Mouse (Mus musculus): ENCODE data around the gene Rita1. TPM values are rescaled to one million over a fixed set of nuclear protein-coding genes. Genes with fewer than 3 reads are reported as not detected.
A peak's percentile ranks its signal among the peaks of the same experiment; 100 is the strongest.

Rita1 gene
- polyA plus RNA-seq, 1 experiment from 2014 or later, result 26.2 TPM

DNA sequence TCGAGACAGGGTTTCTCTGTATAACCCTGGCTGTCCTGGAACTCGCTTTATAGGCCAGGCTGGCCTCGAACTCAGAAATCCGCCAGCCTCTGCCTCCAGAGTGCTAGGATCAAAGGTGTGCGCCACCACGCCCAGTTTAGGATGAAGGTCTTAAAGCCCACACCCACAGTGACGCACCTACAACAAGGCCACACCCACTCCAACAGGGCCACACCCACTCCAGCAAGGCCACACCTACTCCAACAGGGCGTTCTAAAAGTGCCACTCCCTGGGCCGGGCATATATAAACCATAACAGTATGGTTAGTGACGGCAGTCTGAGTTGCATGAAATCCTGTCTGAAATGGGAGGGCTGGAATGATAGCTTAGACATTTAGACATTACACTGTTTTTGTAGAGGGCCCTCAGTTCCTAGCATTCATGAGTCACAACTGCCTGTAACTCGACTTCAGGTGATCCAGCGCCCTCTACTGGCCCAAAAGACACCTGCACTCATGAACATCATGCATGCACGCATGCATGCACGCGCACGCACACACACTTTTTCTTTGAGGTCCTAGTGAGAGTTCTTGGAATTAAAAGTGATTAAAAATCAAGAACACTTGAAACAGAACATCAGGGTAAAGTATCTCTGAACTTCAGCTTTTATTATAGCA is 21.9 kb downstream of the Rita1 start:
- ATAC-seq (ENCODE audit: low FRiP score), result no peak
- 78% methylated on average over 16 of the region's 16 CpGs for WGBS
- H3K36me3 ChIP-seq, result peaks cover 2% of the 10 kb centered on the region; the same call in 1 of the 2 replicates
- no peak overlapping the region for H3K4me2 ChIP-seq
- peaks cover 29% of the 10 kb centered on the region for H3K4me1 ChIP-seq (replicated peaks)
- H3K27me3 ChIP-seq, result no peaks in the 10 kb centered on the region
- no peak overlapping the region for H3K4me3 ChIP-seq
- H3K27ac ChIP-seq, result no peak overlapping the region
- H3K9ac ChIP-seq, result no peak overlapping the region
- no peaks in the 10 kb centered on the region for H3K9me3 ChIP-seq

DNA sequence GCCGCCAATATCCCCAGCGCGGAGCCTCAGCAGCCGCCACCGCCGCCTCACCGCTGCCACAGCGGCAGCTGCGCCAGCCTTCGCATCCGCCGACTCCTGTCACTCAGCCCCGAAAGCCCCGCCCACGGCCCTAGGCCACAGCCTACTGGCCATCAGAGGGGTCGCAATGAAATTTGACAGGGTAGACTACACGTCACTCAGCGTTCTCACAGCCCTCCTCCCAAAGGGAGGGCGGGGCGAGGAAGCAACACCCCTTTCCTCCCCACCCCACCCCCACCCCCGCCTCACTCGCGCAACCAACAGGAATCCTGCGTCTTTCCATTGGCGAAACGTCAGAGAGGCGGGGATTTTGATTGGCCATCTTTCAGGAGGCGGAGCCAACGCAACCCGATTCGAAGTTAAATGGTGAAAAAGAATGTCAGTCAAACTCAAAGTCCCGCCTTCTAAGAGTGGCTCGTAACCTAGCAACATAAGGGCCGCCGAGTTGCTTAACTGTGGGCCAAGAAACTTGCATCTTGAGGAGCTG is 23.8 kb downstream of the Rita1 start, which contains the start of the genes Tpcn1 and Iqcd:
Tpcn1 (minus strand) TSS at position 105 of the 526 bp plus-strand sequence.
Iqcd (plus strand) TSS at position 448 of the 526 bp plus-strand sequence.
- peaks cover 41% of the 10 kb centered on the region for H3K4me1 ChIP-seq (replicated peaks)
- WGBS, result under 1% methylated on average over 35 of the region's 35 CpGs
- peak within 1 kb of the TSS; percentile 78 for H3K27ac ChIP-seq
- no peaks in the 10 kb centered on the region for H3K9me3 ChIP-seq
- peak within 1 kb of the TSS; percentile 91 for H3K9ac ChIP-seq
- no peaks in the 10 kb centered on the region for H3K27me3 ChIP-seq
- H3K4me2 ChIP-seq, result peak within 1 kb of the TSS; percentile 82
- peak; percentile 99 for ATAC-seq (ENCODE audit: low FRiP score)
- peaks cover 14% of the 10 kb centered on the region for H3K36me3 ChIP-seq
- peak within 1 kb of the TSS; percentile 77 for H3K4me3 ChIP-seq

- Histone ChIP-seq H3K4me3 (peak overlapping the region; percentile 77), H3K4me1 (replicated peaks) (peaks cover 41% of the 10 kb centered on the region), H3K27ac (peak overlapping the region; percentile 78), H3K27me3 (no peaks in the 10 kb centered on the region), H3K9me3 (no peaks in the 10 kb centered on the region), H3K9ac (peak overlapping the region; percentile 91), H3K36me3 (peaks cover 20% of the 10 kb centered on the region), H3K4me2 (peak overlapping the region; percentile 82)
- no peak for ATAC-seq (ENCODE audit: low FRiP score)
- 2% methylated on average over 25 of the region's 29 CpGs for WGBS
These were observed 24.3 kb downstream of the Rita1 start for GRCm38 (mm10) chr5:120587940-120588568.

GRCm38 (mm10) chr5:120587616-120587926 is 24.8 kb downstream of the Rita1 start:
- Histone ChIP-seq H3K4me2 (peak overlapping the region; percentile 82), H3K36me3 (peaks cover 24% of the 10 kb centered on the region), H3K4me3 (peak overlapping the region; percentile 77), H3K27me3 (no peaks in the 10 kb centered on the region), H3K9me3 (no peaks in the 10 kb centered on the region), H3K9ac (peak overlapping the region; percentile 91; the same call in 1 of the 2 replicates), H3K27ac (peak overlapping the region; percentile 59), H3K4me1 (replicated peaks) (peaks cover 41% of the 10 kb centered on the region)
- 35% methylated on average over 9 of the region's 9 CpGs for WGBS
- no peak for ATAC-seq (ENCODE audit: low FRiP score)

GRCm38 (mm10) chr5:120586741-120587615 is 25.4 kb downstream of the Rita1 start:
- WGBS, result 15% methylated on average over 17 of the region's 17 CpGs
- Histone ChIP-seq H3K4me3 (peak overlapping the region; percentile 77), H3K4me2 (peak overlapping the region; percentile 82), H3K36me3 (peaks cover 28% of the 10 kb centered on the region), H3K27me3 (no peaks in the 10 kb centered on the region), H3K4me1 (replicated peaks) (peaks cover 41% of the 10 kb centered on the region), H3K27ac (peak overlapping the region; percentile 59), H3K9ac (peak overlapping the region; percentile 60), H3K9me3 (no peaks in the 10 kb centered on the region)
- ATAC-seq (ENCODE audit: low FRiP score), result no peak

DNA sequence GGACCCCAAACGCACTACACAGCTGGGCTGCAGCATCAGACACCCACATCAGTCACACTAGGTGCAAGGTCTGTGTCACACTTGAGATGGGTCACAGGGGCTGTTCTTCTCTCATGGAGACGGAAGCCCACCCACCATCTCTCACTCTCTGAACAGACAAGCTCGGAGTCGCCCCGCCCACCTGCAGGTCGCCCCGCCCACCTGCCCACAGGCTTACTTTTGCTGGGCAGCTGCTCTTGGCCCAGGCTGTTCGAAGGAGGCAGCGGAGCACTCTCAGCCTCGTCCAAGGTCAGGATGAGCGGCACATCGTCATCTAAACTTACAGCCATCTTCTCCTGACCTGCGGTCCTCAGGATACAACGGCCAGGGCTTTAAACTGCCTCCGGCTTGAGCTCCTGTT is 27.4 kb downstream of the Rita1 start:
- peaks cover 48% of the 10 kb centered on the region for H3K4me1 ChIP-seq (replicated peaks)
- H3K9ac ChIP-seq, result peak overlapping the region; percentile 24; the same call in 1 of the 2 replicates
- no peak overlapping the region for H3K4me2 ChIP-seq
- no peak for ATAC-seq (ENCODE audit: low FRiP score)
- H3K4me3 ChIP-seq, result no peak overlapping the region
- no peaks in the 10 kb centered on the region for H3K9me3 ChIP-seq
- no peaks in the 10 kb centered on the region for H3K27me3 ChIP-seq
- H3K36me3 ChIP-seq, result peaks cover 30% of the 10 kb centered on the region
- H3K27ac ChIP-seq, result no peak overlapping the region
- 41% methylated on average over 15 of the region's 15 CpGs for WGBS

- Histone ChIP-seq H3K27ac (no peak overlapping the region), H3K9me3 (no peaks in the 10 kb centered on the region), H3K9ac (no peak overlapping the region), H3K4me2 (no peak overlapping the region), H3K4me3 (no peak overlapping the region), H3K36me3 (peaks cover 30% of the 10 kb centered on the region), H3K4me1 (replicated peaks) (peaks cover 57% of the 10 kb centered on the region), H3K27me3 (no peaks in the 10 kb centered on the region)
- ATAC-seq (ENCODE audit: low FRiP score), result no peak
- 96% methylated on average over 4 of the region's 4 CpGs for WGBS
These were observed 28.9 kb downstream of the Rita1 start for GRCm38 (mm10) chr5:120583511-120583910.

GRCm38 (mm10) chr5:120582002-120582401 is 30.4 kb downstream of the Rita1 start:
- ATAC-seq (ENCODE audit: low FRiP score), result no peak

GRCm38 (mm10) chr5:120579898-120580626 is 32.3 kb downstream of the Rita1 start:
- Histone ChIP-seq H3K9me3 (no peaks in the 10 kb centered on the region), H3K4me3 (no peak overlapping the region), H3K27me3 (no peaks in the 10 kb centered on the region), H3K9ac (peak overlapping the region; percentile 51; the same call in 1 of the 2 replicates), H3K36me3 (peaks cover 30% of the 10 kb centered on the region), H3K4me2 (peak overlapping the region; percentile 16; the same call in 1 of the 2 replicates), H3K27ac (peak overlapping the region; percentile 79), H3K4me1 (replicated peaks) (peaks cover 40% of the 10 kb centered on the region)
- peak; percentile 54 for ATAC-seq (ENCODE audit: low FRiP score)
- WGBS, result 76% methylated on average over 25 of the region's 26 CpGs

More at GRCm38 (mm10) chr5:120582002-120582401, 30.4 kb downstream of the Rita1 start:
- H3K9ac ChIP-seq, result no peak overlapping the region
- H3K36me3 ChIP-seq, result peaks cover 30% of the 10 kb centered on the region
- no peak overlapping the region for H3K4me2 ChIP-seq
- no peak overlapping the region for H3K4me3 ChIP-seq
- H3K27me3 ChIP-seq, result no peaks in the 10 kb centered on the region
- WGBS, result 78% methylated on average over 9 of the region's 9 CpGs
- H3K27ac ChIP-seq, result no peak overlapping the region
- peaks cover 56% of the 10 kb centered on the region for H3K4me1 ChIP-seq (replicated peaks)
- no peaks in the 10 kb centered on the region for H3K9me3 ChIP-seq

GRCm38 (mm10) chr5:120579211-120579897 is 33.0 kb downstream of the Rita1 start:
- WGBS, result 58% methylated on average over 26 of the region's 26 CpGs
- Histone ChIP-seq H3K9ac (peak overlapping the region; percentile 51), H3K4me2 (peak overlapping the region; percentile 16; the same call in 1 of the 2 replicates), H3K9me3 (no peaks in the 10 kb centered on the region), H3K4me1 (replicated peaks) (peaks cover 36% of the 10 kb centered on the region), H3K4me3 (no peak overlapping the region), H3K27me3 (no peaks in the 10 kb centered on the region), H3K27ac (peak overlapping the region; percentile 79), H3K36me3 (peaks cover 23% of the 10 kb centered on the region)
- ATAC-seq (ENCODE audit: low FRiP score), result 0 out of 2 replicates have a peak, but pooled peaks have one; percentile 5

Data from hindbrain, embryonic 13.5 days (tissue).